Mouse (Mus musculus): ENCODE data around the gene Zfp804a. TPM values are rescaled to one million over a fixed set of nuclear protein-coding genes. Genes with fewer than 3 reads are reported as not detected.

Zfp804a gene
- polyA plus RNA-seq, 1 experiment = not detected

DNA sequence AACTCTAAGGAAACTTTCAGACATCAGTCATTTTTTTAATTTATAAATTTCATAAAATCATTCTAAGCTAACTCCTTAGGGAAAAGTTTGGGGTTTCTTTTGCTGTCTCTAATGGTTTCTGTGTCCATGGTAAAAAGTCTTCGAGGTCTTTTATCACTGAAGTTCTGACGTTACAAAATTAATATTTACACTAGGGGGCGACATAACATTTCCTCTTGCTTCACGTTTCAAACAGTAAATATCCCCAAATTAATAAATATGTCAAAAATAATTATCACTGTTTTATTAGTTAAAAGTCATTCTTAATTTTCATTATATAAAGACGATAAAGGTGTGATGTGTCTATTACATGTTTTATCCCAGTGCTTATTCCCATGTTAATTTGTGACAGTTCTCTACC, 11.6 kb downstream of the Zfp804a start:
- Histone ChIP-seq H3K27me3 (ENCODE audit: control insufficient read depth, insufficient read depth, insufficient read length) (no peaks in the 10 kb centered on the region), H3ac (ENCODE audit: control insufficient read depth, insufficient read length) (no peak overlapping the region), H3K4me3 (no peak overlapping the region), H3K4me2 (ENCODE audit: low read depth) (no peak overlapping the region), H3K36me3 (ENCODE audit: control insufficient read depth, insufficient read depth) (no peaks in the 10 kb centered on the region), H3K79me2 (ENCODE audit: control insufficient read depth, insufficient read depth) (no peaks in the 10 kb centered on the region)
- TF ChIP-seq TCF3 (IDR thresholded peaks at IDR 0.05; ENCODE audit: insufficient read length, low read depth) = no peak
- no peak for TF ChIP-seq CEBPB (IDR thresholded peaks at IDR 0.05; ENCODE audit: insufficient read depth, poor library complexity, severe bottlenecking)
- no peak for TF ChIP-seq E2F4 (IDR thresholded peaks at IDR 0.05; ENCODE audit: insufficient read depth)
- no peak for TF ChIP-seq POLR2AphosphoS2 (IDR thresholded peaks at IDR 0.05; ENCODE audit: insufficient read length, low read depth)
- no peak for TF ChIP-seq MYOG (IDR thresholded peaks at IDR 0.05; ENCODE audit: control insufficient read depth in 1 of 3, insufficient read depth in 1 of 3, insufficient read length in 2 of 3, low read depth in 2 of 3)
- TF ChIP-seq REST (IDR thresholded peaks at IDR 0.05; ENCODE audit: insufficient read depth, insufficient read length) = no peak
- no peak for TF ChIP-seq TCF12 (IDR thresholded peaks at IDR 0.05; ENCODE audit: insufficient read depth, poor library complexity, severe bottlenecking)
- TF ChIP-seq POLR2A (IDR thresholded peaks at IDR 0.05; ENCODE audit: insufficient read length, low read depth) = no peak
- no peak for TF ChIP-seq SRF (IDR thresholded peaks at IDR 0.05; ENCODE audit: control insufficient read depth, insufficient read length, low read depth)
- TF ChIP-seq MYOD1 (IDR thresholded peaks at IDR 0.05; ENCODE audit: control insufficient read depth in 1 of 3, insufficient read length in 2 of 3, low read depth in 2 of 3) = no peak
- TF ChIP-seq USF1 (IDR thresholded peaks at IDR 0.05; ENCODE audit: low read depth) = no peak
- TF ChIP-seq MAX (IDR thresholded peaks at IDR 0.05; ENCODE audit: low read depth) = no peak

DNA sequence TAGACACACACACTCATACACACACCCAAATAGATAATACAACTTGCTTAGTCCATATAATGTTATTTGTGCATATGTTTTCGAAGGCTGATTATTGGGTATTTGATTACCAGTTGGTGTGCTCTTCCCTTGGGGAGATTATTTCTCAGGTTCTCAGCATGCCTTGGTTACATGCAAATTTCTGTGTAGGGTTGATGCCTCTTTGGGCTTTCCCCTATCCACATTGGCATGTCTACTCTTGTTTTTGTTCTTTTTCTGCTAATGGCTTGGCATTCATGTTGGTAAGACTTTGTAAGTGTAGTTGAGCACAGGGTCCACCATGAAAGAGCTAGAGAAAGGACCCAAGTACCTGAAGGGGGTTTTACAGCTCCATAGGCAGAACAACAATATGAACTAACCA, 14.9 kb downstream of the Zfp804a start:
- H3K79me2 ChIP-seq (ENCODE audit: control insufficient read depth, insufficient read depth) = no peaks in the 10 kb centered on the region
- H3K27me3 ChIP-seq (ENCODE audit: control insufficient read depth, insufficient read depth, insufficient read length) = no peaks in the 10 kb centered on the region
- H3ac ChIP-seq (ENCODE audit: control insufficient read depth, insufficient read length) = no peak overlapping the region
- H3K4me3 ChIP-seq = no peak overlapping the region
- H3K4me2 ChIP-seq (ENCODE audit: low read depth) = no peak overlapping the region
- no peaks in the 10 kb centered on the region for H3K36me3 ChIP-seq (ENCODE audit: control insufficient read depth, insufficient read depth)
- TF ChIP-seq POLR2AphosphoS2 (IDR thresholded peaks at IDR 0.05; ENCODE audit: insufficient read length, low read depth) (no peak), MAX (IDR thresholded peaks at IDR 0.05; ENCODE audit: low read depth) (no peak), POLR2A (IDR thresholded peaks at IDR 0.05; ENCODE audit: insufficient read length, low read depth) (no peak), SRF (IDR thresholded peaks at IDR 0.05; ENCODE audit: control insufficient read depth, insufficient read length, low read depth) (no peak), REST (IDR thresholded peaks at IDR 0.05; ENCODE audit: insufficient read depth, insufficient read length) (no peak), CEBPB (IDR thresholded peaks at IDR 0.05; ENCODE audit: insufficient read depth, poor library complexity, severe bottlenecking) (no peak), MYOD1 (IDR thresholded peaks at IDR 0.05; ENCODE audit: control insufficient read depth in 1 of 3, insufficient read length in 2 of 3, low read depth in 2 of 3) (no peak), USF1 (IDR thresholded peaks at IDR 0.05; ENCODE audit: low read depth) (no peak), E2F4 (IDR thresholded peaks at IDR 0.05; ENCODE audit: insufficient read depth) (no peak), TCF12 (IDR thresholded peaks at IDR 0.05; ENCODE audit: insufficient read depth, poor library complexity, severe bottlenecking) (no peak), MYOG (IDR thresholded peaks at IDR 0.05; ENCODE audit: control insufficient read depth in 1 of 3, insufficient read depth in 1 of 3, insufficient read length in 2 of 3, low read depth in 2 of 3) (no peak), TCF3 (IDR thresholded peaks at IDR 0.05; ENCODE audit: insufficient read length, low read depth) (no peak)

DNA sequence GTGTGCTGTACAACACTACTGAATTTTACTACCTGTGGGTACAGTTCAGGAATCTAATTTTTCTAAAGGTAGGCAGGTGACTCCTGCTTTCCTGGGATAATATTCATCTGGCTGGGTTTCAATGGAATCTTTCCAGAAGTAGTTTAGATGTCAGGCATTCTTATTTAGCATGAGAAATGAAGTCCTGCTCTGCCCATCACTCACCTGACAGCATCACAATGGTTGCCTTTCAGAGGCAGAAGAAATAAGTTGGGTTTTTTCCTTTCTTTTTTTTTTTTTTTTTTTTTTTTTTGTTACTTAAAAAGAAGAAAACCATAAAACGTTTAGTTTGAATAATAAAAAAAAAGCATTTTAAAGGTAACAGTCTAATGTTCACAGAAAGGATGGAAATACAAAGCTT, 16.1 kb downstream of the Zfp804a start:
- no peaks in the 10 kb centered on the region for H3K79me2 ChIP-seq (ENCODE audit: control insufficient read depth, insufficient read depth)
- H3K4me2 ChIP-seq (ENCODE audit: low read depth) = no peak overlapping the region
- TF ChIP-seq CEBPB (IDR thresholded peaks at IDR 0.05; ENCODE audit: insufficient read depth, poor library complexity, severe bottlenecking) = no peak
- TF ChIP-seq MYOD1 (IDR thresholded peaks at IDR 0.05; ENCODE audit: control insufficient read depth in 1 of 3, insufficient read length in 2 of 3, low read depth in 2 of 3) = no peak
- H3ac ChIP-seq (ENCODE audit: control insufficient read depth, insufficient read length) = no peak overlapping the region
- H3K4me3 ChIP-seq = no peak overlapping the region
- H3K36me3 ChIP-seq (ENCODE audit: control insufficient read depth, insufficient read depth) = no peaks in the 10 kb centered on the region
- no peaks in the 10 kb centered on the region for H3K27me3 ChIP-seq (ENCODE audit: control insufficient read depth, insufficient read depth, insufficient read length)

DNA sequence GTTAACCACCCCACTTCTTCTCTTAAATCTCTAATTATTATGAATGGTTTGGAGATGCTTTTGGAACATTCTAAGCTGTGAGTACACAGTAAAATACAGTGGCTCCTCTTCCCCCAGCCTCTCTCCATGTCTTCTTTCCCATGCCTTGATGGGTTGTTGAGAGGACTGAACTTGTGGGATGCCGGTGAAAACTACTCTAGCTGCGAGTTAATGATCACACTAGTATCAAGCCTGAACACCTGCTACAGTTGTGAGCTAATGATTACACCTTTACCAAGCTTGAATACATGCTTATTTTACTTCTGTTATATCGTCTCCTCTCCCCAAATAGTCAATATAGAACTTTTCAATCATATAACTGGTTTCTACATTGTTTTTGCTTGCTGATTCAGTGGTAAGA, 23.9 kb downstream of the Zfp804a start:
- Histone ChIP-seq H3K36me3 (ENCODE audit: control insufficient read depth, insufficient read depth) (no peaks in the 10 kb centered on the region), H3K4me3 (no peak overlapping the region), H3K27me3 (ENCODE audit: control insufficient read depth, insufficient read depth, insufficient read length) (no peaks in the 10 kb centered on the region), H3K4me2 (ENCODE audit: low read depth) (no peak overlapping the region), H3ac (ENCODE audit: control insufficient read depth, insufficient read length) (no peak overlapping the region), H3K79me2 (ENCODE audit: control insufficient read depth, insufficient read depth) (no peaks in the 10 kb centered on the region)
- TF ChIP-seq TCF12 (IDR thresholded peaks at IDR 0.05; ENCODE audit: insufficient read depth, poor library complexity, severe bottlenecking) (no peak), MYOG (IDR thresholded peaks at IDR 0.05; ENCODE audit: control insufficient read depth in 1 of 3, insufficient read depth in 1 of 3, insufficient read length in 2 of 3, low read depth in 2 of 3) (no peak), POLR2AphosphoS2 (IDR thresholded peaks at IDR 0.05; ENCODE audit: insufficient read length, low read depth) (no peak), USF1 (IDR thresholded peaks at IDR 0.05; ENCODE audit: low read depth) (no peak), E2F4 (IDR thresholded peaks at IDR 0.05; ENCODE audit: insufficient read depth) (no peak), CEBPB (IDR thresholded peaks at IDR 0.05; ENCODE audit: insufficient read depth, poor library complexity, severe bottlenecking) (no peak), MAX (IDR thresholded peaks at IDR 0.05; ENCODE audit: low read depth) (no peak), REST (IDR thresholded peaks at IDR 0.05; ENCODE audit: insufficient read depth, insufficient read length) (no peak), SRF (IDR thresholded peaks at IDR 0.05; ENCODE audit: control insufficient read depth, insufficient read length, low read depth) (no peak), POLR2A (IDR thresholded peaks at IDR 0.05; ENCODE audit: insufficient read length, low read depth) (no peak), TCF3 (IDR thresholded peaks at IDR 0.05; ENCODE audit: insufficient read length, low read depth) (no peak)

DNA sequence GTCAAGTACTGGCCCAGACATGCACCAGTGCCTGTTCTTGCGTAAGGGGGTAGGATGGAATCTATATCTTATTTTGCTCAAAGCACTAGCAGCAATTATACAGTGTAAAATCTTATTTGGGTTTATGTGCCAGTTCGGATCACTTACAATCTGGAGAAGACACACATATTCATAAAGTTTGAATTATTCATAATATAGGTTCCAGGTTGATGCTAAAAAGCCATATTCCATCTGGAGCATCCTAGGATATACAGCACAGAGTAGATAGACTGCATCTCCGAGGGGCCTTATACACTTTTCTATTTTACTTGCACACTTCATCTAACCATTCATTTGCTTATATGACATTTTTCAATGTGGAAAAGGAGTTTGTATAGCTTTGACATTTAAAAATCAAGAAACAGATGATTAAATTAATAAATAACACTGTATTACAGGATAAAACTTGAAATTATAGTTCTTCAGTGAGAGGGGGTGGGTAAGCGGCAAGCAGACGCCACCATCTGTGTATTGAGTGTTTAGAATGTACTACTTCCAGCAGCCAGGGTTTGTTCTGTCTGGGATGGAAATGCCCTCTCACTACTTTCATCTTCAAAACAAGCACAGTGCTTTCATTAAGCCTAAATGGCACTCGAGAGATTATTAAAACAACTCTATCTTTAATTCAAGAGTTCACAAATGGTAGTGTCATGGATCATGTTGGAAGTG, 25.4 kb downstream of the Zfp804a start:
- TF ChIP-seq MYOD1 (IDR thresholded peaks at IDR 0.05; ENCODE audit: control insufficient read depth in 1 of 3, insufficient read length in 2 of 3, low read depth in 2 of 3) = no peak
- TF ChIP-seq TCF3 (IDR thresholded peaks at IDR 0.05; ENCODE audit: insufficient read length, low read depth) = no peak
- TF ChIP-seq POLR2AphosphoS2 (IDR thresholded peaks at IDR 0.05; ENCODE audit: insufficient read length, low read depth) = no peak
- TF ChIP-seq MAX (IDR thresholded peaks at IDR 0.05; ENCODE audit: low read depth) = no peak
- no peak for TF ChIP-seq TCF12 (IDR thresholded peaks at IDR 0.05; ENCODE audit: insufficient read depth, poor library complexity, severe bottlenecking)
- TF ChIP-seq POLR2A (IDR thresholded peaks at IDR 0.05; ENCODE audit: insufficient read length, low read depth) = no peak
- TF ChIP-seq REST (IDR thresholded peaks at IDR 0.05; ENCODE audit: insufficient read depth, insufficient read length) = no peak
- TF ChIP-seq USF1 (IDR thresholded peaks at IDR 0.05; ENCODE audit: low read depth) = no peak
- no peak for TF ChIP-seq SRF (IDR thresholded peaks at IDR 0.05; ENCODE audit: control insufficient read depth, insufficient read length, low read depth)
- TF ChIP-seq E2F4 (IDR thresholded peaks at IDR 0.05; ENCODE audit: insufficient read depth) = no peak
- no peak for TF ChIP-seq MYOG (IDR thresholded peaks at IDR 0.05; ENCODE audit: control insufficient read depth in 1 of 3, insufficient read depth in 1 of 3, insufficient read length in 2 of 3, low read depth in 2 of 3)
- TF ChIP-seq CEBPB (IDR thresholded peaks at IDR 0.05; ENCODE audit: insufficient read depth, poor library complexity, severe bottlenecking) = no peak
- H3K27me3 ChIP-seq (ENCODE audit: control insufficient read depth, insufficient read depth, insufficient read length) = no peaks in the 10 kb centered on the region
- H3K79me2 ChIP-seq (ENCODE audit: control insufficient read depth, insufficient read depth) = no peaks in the 10 kb centered on the region
- no peak overlapping the region for H3K4me3 ChIP-seq
- H3K4me2 ChIP-seq (ENCODE audit: low read depth) = no peak overlapping the region
- H3K36me3 ChIP-seq (ENCODE audit: control insufficient read depth, insufficient read depth) = no peaks in the 10 kb centered on the region
- no peak overlapping the region for H3ac ChIP-seq (ENCODE audit: control insufficient read depth, insufficient read length)

All from myocyte (in vitro differentiated cells).